Mouse (Mus musculus) megakaryocyte, embryonic 14.5 days (primary cell): Measurements from ENCODE around the gene Mgarp.

ENCODE experiments used
- FLI1 ChIP-seq: IDR thresholded peaks from 2 replicates; pipeline ENCODE4 v1.6.1; 2012; ENCODE audit warnings: low read length, inconsistent platforms, mixed read lengths
- GATA1 ChIP-seq: IDR thresholded peaks from 3 replicates; pipeline ENCODE4 v1.6.1; 2012; ENCODE audit warnings: mixed read lengths, low read length, inconsistent platforms, borderline replicate concordance

DNA sequence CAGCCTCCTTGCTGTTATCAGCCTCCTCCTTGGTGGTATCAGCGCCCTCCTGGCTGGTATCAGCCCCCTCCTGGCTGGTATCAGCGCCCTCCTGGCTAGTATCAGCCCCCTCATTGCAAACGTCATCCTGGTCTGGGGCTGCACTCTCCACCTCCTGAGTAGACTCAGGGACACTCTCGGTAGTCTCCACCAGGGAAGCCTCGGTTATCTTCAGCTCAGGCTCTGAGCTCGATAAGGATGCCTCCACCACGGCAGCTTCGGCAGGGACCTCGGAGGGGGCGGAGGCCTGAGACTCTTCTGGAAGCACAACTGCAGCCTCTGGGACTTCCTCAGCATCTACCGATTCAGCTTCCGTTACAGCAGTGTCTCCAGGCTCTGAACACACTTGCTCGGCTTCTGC lies 7.6 kb downstream of the Mgarp start:
- no peak for TF ChIP-seq GATA1
- no peak for TF ChIP-seq FLI1
